Mouse (Mus musculus) heart, postnatal 25 days (tissue): ENCODE results near the gene Hoxc6. TPM values are rescaled to one million over a fixed set of nuclear protein-coding genes. Genes with fewer than 3 reads are reported as not detected.

ENCODE experiments used
- DNase-seq: peaks from one replicate; pipeline ENCODE4 v3.0.0; 2022; ENCODE audit warnings: low spot score
- intact Hi-C: fragments of 180-260 bp; cut with DNase I; formaldehyde crosslinking; loops from one replicate; pipeline ENCODE4 v1.15.1; 2025
- total RNA-seq, 2 experiments: library from RNA; stranded (reverse); gene quantifications; 2 replicates each; pipeline ENCODE4 v1.2.3; 2021

Hoxc6 gene
- total RNA-seq, 2 experiments from 2014 or later: not detected

- no peak for DNase-seq
- intact Hi-C loops: no loop called here
These were observed 36.2 kb downstream of the Hoxc6 start for GRCm38 (mm10) chr15:103034043-103034806.

- intact Hi-C loops: no loop called here
- no peak for DNase-seq
These were observed 36.9 kb downstream of the Hoxc6 start for GRCm38 (mm10) chr15:103034807-103035547.

DNA sequence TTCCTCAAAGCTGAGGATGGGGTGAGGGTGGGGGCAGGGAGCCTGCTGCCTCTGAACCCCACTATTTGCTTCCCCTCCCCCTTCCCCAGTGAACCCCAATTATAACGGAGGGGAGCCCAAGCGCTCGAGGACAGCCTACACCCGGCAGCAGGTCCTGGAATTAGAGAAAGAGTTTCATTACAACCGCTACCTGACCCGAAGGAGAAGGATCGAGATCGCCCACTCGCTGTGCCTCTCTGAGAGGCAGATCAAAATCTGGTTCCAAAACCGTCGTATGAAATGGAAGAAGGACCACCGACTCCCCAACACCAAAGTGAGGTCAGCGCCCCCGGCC, 37.5 kb downstream of the Hoxc6 start:
- DNase-seq: no peak
- intact Hi-C loops: no loop called here

DNA sequence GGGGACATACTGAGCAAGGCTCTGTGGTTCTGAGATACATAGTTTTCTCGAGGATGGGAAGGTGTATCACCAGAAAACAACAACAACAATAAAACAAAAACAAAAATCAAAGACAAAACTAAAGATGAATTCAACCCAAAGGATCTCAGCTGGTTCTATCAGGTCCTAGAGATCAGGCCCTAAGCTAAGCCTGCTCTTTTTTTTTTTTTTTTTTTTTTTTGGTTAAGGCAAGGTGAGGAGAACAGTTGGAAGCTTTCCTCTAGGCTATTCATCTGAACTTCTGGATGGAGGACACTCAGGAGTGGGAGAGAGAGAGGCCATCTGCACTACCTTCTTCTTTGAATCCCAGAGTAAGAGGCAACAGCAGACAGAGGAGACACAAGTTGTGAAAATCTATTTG, 39.5 kb downstream of the Hoxc6 start:
- intact Hi-C loops: no loop called here
- no peak for DNase-seq

DNA sequence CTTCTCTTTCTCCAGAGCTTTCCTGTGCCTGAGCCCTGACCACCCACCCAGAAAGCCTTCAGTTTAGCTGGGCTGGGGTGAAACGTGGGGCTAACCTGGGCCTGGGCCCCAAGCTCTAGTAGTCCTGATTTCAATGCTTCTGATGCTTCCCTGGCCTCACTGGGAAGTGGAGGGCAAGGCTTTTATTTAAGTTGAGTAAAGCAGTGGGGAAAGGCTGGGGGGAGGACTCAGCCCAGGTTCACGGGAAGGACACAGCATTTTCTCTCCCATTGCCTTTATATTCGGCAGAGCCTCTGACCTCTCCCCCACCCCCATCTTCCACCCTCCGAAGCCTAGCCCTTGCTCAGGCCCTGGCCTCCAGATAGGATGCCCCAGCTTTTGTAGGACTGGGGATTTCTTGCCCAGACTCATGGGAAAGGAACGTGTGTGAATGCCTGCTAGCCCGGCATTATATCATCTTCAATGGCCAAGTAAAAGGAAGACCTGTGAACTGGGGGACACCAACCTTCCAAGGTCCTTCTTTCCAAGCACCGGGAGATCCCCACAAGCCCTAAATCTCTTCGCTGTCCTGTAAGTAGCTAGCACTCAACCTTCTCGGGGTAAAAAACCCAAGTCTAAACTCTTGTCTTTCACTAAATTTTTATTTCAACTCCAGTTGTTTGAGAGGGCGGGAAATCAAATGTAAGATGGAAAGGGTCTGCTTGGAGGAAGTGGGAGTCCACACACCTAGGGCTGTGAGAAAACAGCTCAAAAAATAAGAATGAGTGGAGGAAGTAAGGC, 40.8 kb downstream of the Hoxc6 start:
- no peak for DNase-seq
- intact Hi-C loops: no loop called here

DNA sequence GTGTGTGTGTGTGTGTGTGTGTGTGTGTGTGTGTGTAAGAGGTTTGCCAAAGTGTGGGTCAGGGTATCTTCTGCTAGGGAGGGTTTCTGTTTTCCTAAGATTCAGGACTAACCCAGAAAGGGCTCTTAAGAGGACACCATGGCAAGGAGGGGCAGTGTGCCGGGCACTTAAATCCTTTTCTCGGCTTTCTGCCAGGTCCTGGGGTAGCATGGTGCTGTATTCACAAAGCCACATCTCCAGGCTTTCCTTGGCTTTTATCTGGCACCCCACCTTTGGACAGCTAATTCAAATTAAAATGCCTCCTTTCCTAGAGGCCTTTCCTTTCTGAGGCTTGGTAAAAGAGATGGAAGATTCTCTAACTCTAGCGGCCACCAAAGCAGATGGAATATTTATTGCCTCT, 41.6 kb downstream of the Hoxc6 start:
- intact Hi-C loops: no loop called here
- DNase-seq: no peak

DNA sequence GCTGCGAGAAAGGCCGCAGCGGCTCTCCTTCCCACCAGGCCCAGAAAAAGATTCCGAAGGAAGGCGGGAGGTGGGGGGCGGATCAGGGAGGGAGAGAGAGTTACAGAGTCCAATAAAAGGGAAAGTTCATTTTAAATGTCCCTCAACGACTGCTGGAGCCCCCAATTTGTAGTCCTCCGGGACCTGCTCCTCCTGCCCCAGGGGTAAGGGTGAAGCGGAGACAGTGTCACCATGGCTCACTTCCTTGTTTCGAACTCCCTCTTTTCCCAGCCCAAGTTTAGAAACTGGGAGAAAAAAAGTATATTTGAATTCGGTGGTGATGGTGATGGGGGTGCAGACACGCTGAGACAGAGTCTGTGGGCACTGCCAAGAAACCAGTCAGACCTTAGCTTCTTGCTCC, 42.5 kb downstream of the Hoxc6 start:
- intact Hi-C loops: no loop called here
- no peak for DNase-seq

GRCm38 (mm10) chr15:103041613-103042012, 43.6 kb downstream of the Hoxc6 start:
- intact Hi-C loops: no loop called here
- DNase-seq: no peak

DNA sequence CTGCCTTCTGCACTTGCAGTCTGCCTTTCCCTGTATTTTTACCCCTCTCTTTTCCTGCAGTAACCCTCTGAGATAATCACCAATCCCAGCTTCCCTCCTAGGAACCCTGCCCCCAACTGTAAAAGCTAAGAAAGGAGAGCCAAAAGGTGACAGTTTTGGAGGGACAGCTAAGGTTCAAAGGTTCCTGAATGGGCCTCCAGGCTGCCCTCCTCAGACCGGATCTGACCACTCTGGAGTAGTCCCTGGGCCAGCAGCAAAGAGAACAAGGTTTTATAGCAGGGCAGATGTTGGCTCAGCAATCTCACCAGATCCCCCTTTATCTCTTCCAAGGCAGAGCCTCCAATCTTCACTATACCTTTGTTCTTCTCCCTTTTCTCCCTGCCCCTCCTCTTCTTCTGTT, 44.2 kb downstream of the Hoxc6 start:
- intact Hi-C loops: no loop called here
- no peak for DNase-seq

GRCm38 (mm10) chr15:103051670-103052069, 53.6 kb downstream of the Hoxc6 start:
- intact Hi-C loops: no loop called here
- DNase-seq: no peak

GRCm38 (mm10) chr15:103053210-103053609, 55.2 kb downstream of the Hoxc6 start:
- DNase-seq: no peak
- intact Hi-C loops: no loop called here

GRCm38 (mm10) chr15:103056396-103056795, 58.3 kb downstream of the Hoxc6 start:
- intact Hi-C loops: no loop called here
- DNase-seq: no peak

GRCm38 (mm10) chr15:103058715-103059114, 60.7 kb downstream of the Hoxc6 start:
- DNase-seq: no peak
- intact Hi-C loops: no loop called here

DNA sequence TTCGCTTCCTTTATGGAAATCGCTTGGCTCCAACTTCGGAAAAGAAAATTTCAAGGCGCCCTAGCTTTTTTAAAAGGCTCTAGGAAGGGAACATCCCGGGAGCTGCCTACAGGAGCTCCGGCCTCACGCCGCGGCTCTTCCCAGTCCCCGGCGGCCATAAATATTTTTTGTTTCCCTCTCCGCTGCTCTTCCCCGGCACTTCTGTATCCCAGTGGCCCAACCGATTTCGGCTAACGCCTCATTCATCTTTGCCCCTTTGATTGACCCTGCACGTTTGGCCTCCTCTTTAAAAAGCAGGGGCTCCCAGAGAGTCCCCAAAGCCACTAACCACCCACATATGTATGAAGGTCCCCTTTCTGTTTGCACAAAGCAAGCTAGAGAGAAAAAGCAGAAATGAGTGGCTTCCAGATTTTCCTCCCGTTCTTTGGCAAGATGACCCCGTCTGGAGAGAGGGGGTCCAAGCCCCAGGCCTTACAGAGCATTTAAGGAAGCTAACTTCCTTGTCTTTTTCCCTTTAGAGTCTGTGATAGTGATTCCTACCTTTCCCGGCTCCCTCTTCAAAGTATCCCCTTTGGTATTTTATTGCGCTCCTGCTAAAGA, 61.4 kb downstream of the Hoxc6 start:
- intact Hi-C loops: no loop called here
- no peak for DNase-seq

DNA sequence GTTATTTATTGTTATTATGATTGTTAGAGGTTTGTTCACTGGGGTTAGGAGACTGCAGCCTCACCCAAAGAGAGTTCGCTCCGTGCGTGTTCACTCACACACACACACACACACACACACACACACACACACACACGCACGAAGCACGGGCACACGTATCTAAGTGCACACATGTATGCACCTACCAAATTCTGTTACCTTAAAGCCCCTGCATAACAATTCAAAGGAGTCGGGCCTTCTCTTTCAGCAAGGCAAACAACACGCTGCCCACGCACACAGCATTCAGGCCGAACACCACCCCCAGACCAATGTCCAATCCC, 61.9 kb downstream of the Hoxc6 start:
- intact Hi-C loops: no loop called here
- DNase-seq: no peak

DNA sequence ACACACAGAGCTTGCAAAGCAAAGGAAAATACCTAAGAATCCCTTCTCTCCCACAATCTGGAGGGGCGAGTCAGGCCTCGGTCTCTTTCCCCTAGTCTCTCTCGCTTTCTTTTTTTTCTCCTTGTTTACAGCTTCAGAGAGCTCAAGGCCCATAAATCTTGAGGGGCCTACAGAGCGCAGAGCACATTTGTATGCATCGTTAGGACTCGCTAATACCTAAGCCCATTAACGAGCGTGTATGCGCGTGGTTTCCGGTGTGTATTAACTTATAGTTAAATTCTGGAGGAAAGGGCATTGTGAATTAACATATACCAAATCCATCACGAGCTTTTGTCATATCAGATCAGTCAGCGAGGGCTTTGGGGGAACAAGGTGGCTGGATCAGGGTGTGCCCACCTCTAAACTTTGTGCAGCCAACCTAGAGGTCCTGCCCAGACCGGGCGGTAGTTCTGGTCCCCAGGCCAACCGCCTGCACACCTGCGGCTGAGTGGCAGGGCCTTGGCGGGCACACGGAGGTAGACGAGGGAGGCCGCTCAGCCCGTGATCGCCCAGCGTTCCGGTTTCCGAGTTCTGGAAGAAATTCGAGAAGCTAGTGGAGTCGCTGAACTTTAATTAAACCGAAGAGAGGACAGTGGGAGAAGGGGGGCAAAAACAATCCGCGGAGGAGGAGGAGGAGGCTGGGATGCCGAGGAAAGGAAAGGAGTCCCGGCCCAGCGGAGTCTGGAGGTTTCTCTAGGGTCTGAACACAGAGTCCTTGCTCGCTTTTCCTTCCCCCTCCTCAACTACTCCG, 62.5 kb downstream of the Hoxc6 start:
- intact Hi-C loops: no loop called here
- DNase-seq: no peak

GRCm38 (mm10) chr15:103061131-103061825, 63.2 kb downstream of the Hoxc6 start:
- no peak for DNase-seq
- intact Hi-C loops: no loop called here
